Mouse (Mus musculus): ENCODE measurements around the gene Defa28. TPM values are rescaled to one million over a fixed set of nuclear protein-coding genes. Genes with fewer than 3 reads are reported as not detected.
"Not testable (repeated sequence)": the region's sequence is repeated elsewhere in the genome, so short reads cannot be mapped to it uniquely, and the experiment has no call there.

Gene Defa28
- polyA plus RNA-seq (2015; fragmentation: Nextera tagmentation; extraction: Ambion mirVana), result not detected in 2 replicates

DNA sequence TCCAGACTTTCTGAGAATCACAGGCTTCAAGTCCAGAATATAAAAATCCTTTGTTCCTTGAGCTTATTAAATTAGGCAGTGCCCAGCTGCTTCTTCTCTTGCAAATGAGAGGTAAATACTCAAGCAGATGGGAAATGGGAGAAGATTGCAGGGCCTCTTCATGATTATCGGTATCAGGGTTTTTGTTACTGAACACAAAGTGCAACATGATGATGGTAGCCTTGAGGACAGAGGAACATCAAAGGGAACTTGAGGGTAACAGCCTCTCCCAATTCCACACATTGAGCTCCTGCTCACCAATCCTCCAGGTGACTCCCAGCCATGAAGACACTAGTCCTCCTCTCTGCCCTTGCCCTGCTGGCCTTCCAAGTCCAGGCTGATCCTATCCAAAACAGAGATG lies at the start of gene Defa28:
Defa28 (plus strand) TSS at position 301 of the 400 bp plus-strand sequence.
- no CpG with 5 or more reads among the region's 1 CpGs for WGBS
- not testable (repeated sequence) for H3K27me3 ChIP-seq; H3K9me3 ChIP-seq (replicated peaks); H3K4me1 ChIP-seq; H3K4me2 ChIP-seq (replicated peaks); H3K9ac ChIP-seq; ATAC-seq (ENCODE audit: insufficient number of reproducible peaks, low FRiP score, low TSS enrichment, low read depth); H3K27ac ChIP-seq (replicated peaks); H3K4me3 ChIP-seq (replicated peaks); H3K36me3 ChIP-seq

DNA sequence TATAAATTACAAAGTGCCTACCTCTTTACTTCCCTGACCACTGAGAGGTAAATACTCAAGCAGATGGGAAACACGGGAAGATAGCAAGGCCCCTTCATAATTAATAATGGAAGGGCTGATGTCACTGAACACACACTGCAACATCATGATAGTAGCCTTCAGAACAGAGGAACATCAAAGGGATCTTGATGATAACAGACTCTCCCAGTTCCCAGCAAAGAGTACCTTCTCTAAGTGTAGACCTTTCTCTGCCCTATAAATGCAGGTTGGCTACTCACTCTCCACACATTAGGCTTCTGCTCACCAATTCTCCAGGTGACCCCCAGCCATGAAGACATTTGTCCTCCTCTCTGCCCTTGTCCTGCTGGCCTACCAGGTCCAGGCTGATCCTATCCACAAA lies 17.7 kb upstream of the Defa28 start, which contains the start of gene Defa37:
Defa37 (plus strand) TSS at position 301 of the 400 bp plus-strand sequence.
- ATAC-seq (ENCODE audit: insufficient number of reproducible peaks, low FRiP score, low TSS enrichment, low read depth); H3K9me3 ChIP-seq (replicated peaks); H3K4me1 ChIP-seq; H3K27me3 ChIP-seq; H3K9ac ChIP-seq; H3K4me2 ChIP-seq (replicated peaks); H3K4me3 ChIP-seq (replicated peaks); H3K36me3 ChIP-seq; H3K27ac ChIP-seq (replicated peaks): not testable (repeated sequence)
- no CpG with 5 or more reads among the region's 1 CpGs for WGBS

DNA sequence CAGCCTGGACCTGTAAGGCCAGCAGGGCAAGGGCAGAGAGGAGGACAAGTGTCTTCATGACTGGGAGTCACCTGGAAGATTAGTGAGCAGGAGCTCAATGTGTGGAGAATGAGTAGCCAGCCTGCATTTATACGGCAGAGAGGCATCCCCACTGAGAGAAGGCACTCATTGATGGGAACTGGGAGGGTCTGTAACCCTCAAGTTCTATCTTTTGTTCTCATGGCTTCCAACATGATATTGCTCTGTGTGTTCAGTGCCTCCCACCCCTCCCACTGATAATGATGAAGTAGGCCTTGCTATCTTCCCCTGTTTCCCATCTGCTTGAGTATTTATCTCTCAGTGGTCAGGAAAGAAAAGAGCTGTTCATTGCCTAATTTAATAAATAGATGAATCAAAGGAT lies 11.6 kb downstream of the Defa28 start, which contains the start of gene Gm7861:
Gm7861 (minus strand) TSS at position 101 of the 400 bp plus-strand sequence.
- no CpG with 5 or more reads among the region's 1 CpGs for WGBS
- not testable (repeated sequence) for H3K4me1 ChIP-seq; H3K4me3 ChIP-seq (replicated peaks); H3K9me3 ChIP-seq (replicated peaks); H3K27me3 ChIP-seq; H3K36me3 ChIP-seq; H3K4me2 ChIP-seq (replicated peaks); H3K27ac ChIP-seq (replicated peaks); ATAC-seq (ENCODE audit: insufficient number of reproducible peaks, low FRiP score, low TSS enrichment, low read depth); H3K9ac ChIP-seq

DNA sequence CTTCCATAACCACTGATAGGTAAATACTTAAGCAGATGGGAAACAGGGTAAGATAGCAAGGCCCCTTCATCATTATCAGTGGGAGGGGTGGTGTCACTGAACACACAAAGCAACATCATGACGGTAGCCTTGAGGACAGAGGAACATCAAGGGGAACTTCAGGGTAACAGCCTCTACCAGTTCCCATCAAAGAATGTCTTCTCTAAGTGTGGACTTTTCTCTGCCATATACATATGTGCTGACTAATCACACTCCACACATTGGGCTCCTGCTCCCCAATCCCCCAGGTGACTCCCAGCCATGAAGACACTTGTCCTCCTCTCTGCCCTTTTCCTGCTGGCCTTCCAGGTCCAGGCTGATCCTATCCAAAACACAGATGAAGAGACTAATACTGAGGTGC lies 35.1 kb downstream of the Defa28 start, which contains the start of gene Defa26:
Defa26 (plus strand) TSS at position 301 of the 400 bp plus-strand sequence.
- not testable (repeated sequence) for H3K9ac ChIP-seq; H3K27ac ChIP-seq (replicated peaks); H3K9me3 ChIP-seq (replicated peaks); H3K4me3 ChIP-seq (replicated peaks); H3K4me1 ChIP-seq; H3K27me3 ChIP-seq; ATAC-seq (ENCODE audit: insufficient number of reproducible peaks, low FRiP score, low TSS enrichment, low read depth); H3K36me3 ChIP-seq; H3K4me2 ChIP-seq (replicated peaks)
- 100% methylated on average over 1 of the region's 1 CpGs for WGBS

Other genes starting within 250 kb of the Defa28 start
- gene Defa2, start 204.5 kb upstream of the Defa28 start, polyA plus RNA-seq (2015; fragmentation: Nextera tagmentation; extraction: Ambion mirVana), result not detected in 2 replicates
- gene Defa33, start 191.2 kb upstream of the Defa28 start, polyA plus RNA-seq (2015; fragmentation: Nextera tagmentation; extraction: Ambion mirVana), result not detected in 2 replicates
- not detected in 2 replicates for gene Defa36, start 155.6 kb upstream of the Defa28 start, polyA plus RNA-seq (2015; fragmentation: Nextera tagmentation; extraction: Ambion mirVana)
- gene Gm7849, start 126.4 kb upstream of the Defa28 start, polyA plus RNA-seq (2015; fragmentation: Nextera tagmentation; extraction: Ambion mirVana), result not detected in 2 replicates
- not detected in 2 replicates for gene Defa20, start 73.7 kb upstream of the Defa28 start, polyA plus RNA-seq (2015; fragmentation: Nextera tagmentation; extraction: Ambion mirVana)
- gene Defa32, start 54.0 kb upstream of the Defa28 start, polyA plus RNA-seq (2015; fragmentation: Nextera tagmentation; extraction: Ambion mirVana), result not detected in 2 replicates
- gene Defa37, start 17.6 kb upstream of the Defa28 start, polyA plus RNA-seq (2015; fragmentation: Nextera tagmentation; extraction: Ambion mirVana), result not detected in 2 replicates
- gene Gm7861, start 11.5 kb downstream of the Defa28 start, polyA plus RNA-seq (2015; fragmentation: Nextera tagmentation; extraction: Ambion mirVana), result not detected in 2 replicates
- gene Defa26, start 35.2 kb downstream of the Defa28 start, polyA plus RNA-seq (2015; fragmentation: Nextera tagmentation; extraction: Ambion mirVana), result not detected in 2 replicates
- not detected in 2 replicates for gene Defa17, start 72.8 kb downstream of the Defa28 start, polyA plus RNA-seq (2015; fragmentation: Nextera tagmentation; extraction: Ambion mirVana)
- not detected in 2 replicates for gene Defa34, start 82.8 kb downstream of the Defa28 start, polyA plus RNA-seq (2015; fragmentation: Nextera tagmentation; extraction: Ambion mirVana)
- gene AY761184, start 120.6 kb downstream of the Defa28 start, polyA plus RNA-seq (2015; fragmentation: Nextera tagmentation; extraction: Ambion mirVana), result not detected in 2 replicates
- gene Defa24, start 151.5 kb downstream of the Defa28 start, polyA plus RNA-seq (2015; fragmentation: Nextera tagmentation; extraction: Ambion mirVana), result not detected in 2 replicates
- gene Defb50, start 240.5 kb downstream of the Defa28 start, polyA plus RNA-seq (2015; fragmentation: Nextera tagmentation; extraction: Ambion mirVana), result not detected in 2 replicates